Mouse (Mus musculus): ENCODE measurements around the gene Adra1b. TPM values are rescaled to one million over a fixed set of nuclear protein-coding genes. Genes with fewer than 3 reads are reported as not detected.

The Adra1b gene
- polyA plus RNA-seq, 1 experiment = 4.6 TPM

DNA sequence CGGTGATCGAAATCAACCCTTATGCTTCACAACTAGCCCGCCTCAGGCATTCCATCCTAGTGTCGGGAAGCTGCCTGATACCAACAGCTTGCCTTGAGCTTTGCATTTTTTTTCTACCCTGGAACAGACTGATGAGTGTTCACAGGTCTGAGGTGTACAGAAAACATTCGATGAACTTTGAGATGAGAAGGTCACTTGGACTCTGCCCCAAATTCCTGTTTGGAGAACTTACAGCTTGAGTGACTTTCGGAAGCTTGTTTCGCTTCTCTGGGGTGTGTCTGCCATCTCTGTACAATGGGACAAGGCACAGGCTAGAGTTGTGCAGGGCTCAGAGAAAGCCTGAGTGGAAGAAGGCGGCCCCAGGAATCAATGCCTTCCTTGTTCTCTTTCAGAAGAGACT is 12.3 kb downstream of the Adra1b start:
- no peaks in the 10 kb centered on the region for H3K27me3 ChIP-seq (ENCODE audit: control insufficient read depth, insufficient read depth, low read length)
- H3K4me1 ChIP-seq (replicated peaks; ENCODE audit: control insufficient read depth, insufficient read depth, low read length) = no peaks in the 10 kb centered on the region
- WGBS = 89% methylated on average over 8 of the region's 8 CpGs
- DNase-seq = no peak
- no peak overlapping the region for H3K27ac ChIP-seq (ENCODE audit: control insufficient read depth, insufficient read depth, low read length)
- H3K36me3 ChIP-seq (ENCODE audit: control insufficient read depth, insufficient read depth, low read length) = no peaks in the 10 kb centered on the region
- no peak overlapping the region for H3K4me3 ChIP-seq (ENCODE audit: control insufficient read depth, insufficient read depth, low read length)
- TF ChIP-seq CTCF (IDR thresholded peaks at IDR 0.05; ENCODE audit: borderline replicate concordance, control insufficient read depth, extremely low read depth, insufficient read depth, low read length, poor library complexity) (no peak), POLR2A (IDR thresholded peaks at IDR 0.05; ENCODE audit: control insufficient read depth, extremely low read depth, insufficient read depth, low read length, poor library complexity) (no peak)

GRCm38 (mm10) chr11:43887597-43887996 is 13.4 kb downstream of the Adra1b start:
- Histone ChIP-seq H3K27ac (ENCODE audit: control insufficient read depth, insufficient read depth, low read length) (no peak overlapping the region), H3K4me1 (replicated peaks; ENCODE audit: control insufficient read depth, insufficient read depth, low read length) (no peaks in the 10 kb centered on the region), H3K4me3 (ENCODE audit: control insufficient read depth, insufficient read depth, low read length) (no peak overlapping the region), H3K36me3 (ENCODE audit: control insufficient read depth, insufficient read depth, low read length) (no peaks in the 10 kb centered on the region), H3K27me3 (ENCODE audit: control insufficient read depth, insufficient read depth, low read length) (no peaks in the 10 kb centered on the region)
- no peak for DNase-seq
- no peak for TF ChIP-seq CTCF (IDR thresholded peaks at IDR 0.05; ENCODE audit: borderline replicate concordance, control insufficient read depth, extremely low read depth, insufficient read depth, low read length, poor library complexity)
- no peak for TF ChIP-seq POLR2A (IDR thresholded peaks at IDR 0.05; ENCODE audit: control insufficient read depth, extremely low read depth, insufficient read depth, low read length, poor library complexity)

- no peak for DNase-seq
These were observed 16.5 kb downstream of the Adra1b start for GRCm38 (mm10) chr11:43884521-43884920.

GRCm38 (mm10) chr11:43883641-43884181 is 17.3 kb downstream of the Adra1b start:
- Histone ChIP-seq H3K4me1 (replicated peaks; ENCODE audit: control insufficient read depth, insufficient read depth, low read length) (no peaks in the 10 kb centered on the region), H3K36me3 (ENCODE audit: control insufficient read depth, insufficient read depth, low read length) (no peaks in the 10 kb centered on the region), H3K4me3 (ENCODE audit: control insufficient read depth, insufficient read depth, low read length) (no peak overlapping the region), H3K27ac (ENCODE audit: control insufficient read depth, insufficient read depth, low read length) (no peak overlapping the region), H3K27me3 (ENCODE audit: control insufficient read depth, insufficient read depth, low read length) (no peaks in the 10 kb centered on the region)
- WGBS = 91% methylated on average over 5 of the region's 5 CpGs
- no peak for DNase-seq
- TF ChIP-seq POLR2A (IDR thresholded peaks at IDR 0.05; ENCODE audit: control insufficient read depth, extremely low read depth, insufficient read depth, low read length, poor library complexity) = no peak

More at GRCm38 (mm10) chr11:43884521-43884920, 16.5 kb downstream of the Adra1b start:
- H3K36me3 ChIP-seq (ENCODE audit: control insufficient read depth, insufficient read depth, low read length) = no peaks in the 10 kb centered on the region
- TF ChIP-seq CTCF (IDR thresholded peaks at IDR 0.05; ENCODE audit: borderline replicate concordance, control insufficient read depth, extremely low read depth, insufficient read depth, low read length, poor library complexity) (no peak), POLR2A (IDR thresholded peaks at IDR 0.05; ENCODE audit: control insufficient read depth, extremely low read depth, insufficient read depth, low read length, poor library complexity) (no peak)
- no peaks in the 10 kb centered on the region for H3K4me1 ChIP-seq (replicated peaks; ENCODE audit: control insufficient read depth, insufficient read depth, low read length)
- H3K4me3 ChIP-seq (ENCODE audit: control insufficient read depth, insufficient read depth, low read length) = no peak overlapping the region
- H3K27me3 ChIP-seq (ENCODE audit: control insufficient read depth, insufficient read depth, low read length) = no peaks in the 10 kb centered on the region
- no peak overlapping the region for H3K27ac ChIP-seq (ENCODE audit: control insufficient read depth, insufficient read depth, low read length)

- TF ChIP-seq CTCF (IDR thresholded peaks at IDR 0.05; ENCODE audit: borderline replicate concordance, control insufficient read depth, extremely low read depth, insufficient read depth, low read length, poor library complexity) (no peak), POLR2A (IDR thresholded peaks at IDR 0.05; ENCODE audit: control insufficient read depth, extremely low read depth, insufficient read depth, low read length, poor library complexity) (no peak)
- no peaks in the 10 kb centered on the region for H3K36me3 ChIP-seq (ENCODE audit: control insufficient read depth, insufficient read depth, low read length)
- no peaks in the 10 kb centered on the region for H3K27me3 ChIP-seq (ENCODE audit: control insufficient read depth, insufficient read depth, low read length)
- H3K27ac ChIP-seq (ENCODE audit: control insufficient read depth, insufficient read depth, low read length) = no peak overlapping the region
- DNase-seq = no peak
- H3K4me3 ChIP-seq (ENCODE audit: control insufficient read depth, insufficient read depth, low read length) = no peak overlapping the region
- H3K4me1 ChIP-seq (replicated peaks; ENCODE audit: control insufficient read depth, insufficient read depth, low read length) = no peaks in the 10 kb centered on the region
- WGBS = 76% methylated on average over 5 of the region's 5 CpGs
These were observed 23.8 kb downstream of the Adra1b start for GRCm38 (mm10) chr11:43877211-43877610.

- Histone ChIP-seq H3K36me3 (ENCODE audit: control insufficient read depth, insufficient read depth, low read length) (no peaks in the 10 kb centered on the region), H3K4me3 (ENCODE audit: control insufficient read depth, insufficient read depth, low read length) (no peak overlapping the region), H3K27me3 (ENCODE audit: control insufficient read depth, insufficient read depth, low read length) (no peaks in the 10 kb centered on the region), H3K4me1 (replicated peaks; ENCODE audit: control insufficient read depth, insufficient read depth, low read length) (no peaks in the 10 kb centered on the region), H3K27ac (ENCODE audit: control insufficient read depth, insufficient read depth, low read length) (no peak overlapping the region)
- 73% methylated on average over 4 of the region's 4 CpGs for WGBS
- no peak for DNase-seq
- no peak for TF ChIP-seq POLR2A (IDR thresholded peaks at IDR 0.05; ENCODE audit: control insufficient read depth, extremely low read depth, insufficient read depth, low read length, poor library complexity)
- TF ChIP-seq CTCF (IDR thresholded peaks at IDR 0.05; ENCODE audit: borderline replicate concordance, control insufficient read depth, extremely low read depth, insufficient read depth, low read length, poor library complexity) = no peak
These were observed 33.2 kb downstream of the Adra1b start for GRCm38 (mm10) chr11:43867721-43868281.

Measured in thymus, adult 2 months (tissue).